Mouse (Mus musculus): ENCODE results near the gene Trappc10.

The Trappc10 gene

GRCm38 (mm10) chr10:78258142-78258675 is 13.8 kb upstream of the Trappc10 start:
- DNase-seq (ENCODE audit: low spot score): no peak

- no peak for DNase-seq (ENCODE audit: low spot score)
These were observed 11.2 kb upstream of the Trappc10 start for GRCm38 (mm10) chr10:78255646-78256059.

GRCm38 (mm10) chr10:78247206-78247605 is 2.8 kb upstream of the Trappc10 start:
- no peak for DNase-seq (ENCODE audit: low spot score)

- DNase-seq (ENCODE audit: low spot score): no peak
These were observed 2.3 kb upstream of the Trappc10 start for GRCm38 (mm10) chr10:78246725-78247124.

- DNase-seq (ENCODE audit: low spot score): no peak
These were observed 745 bp upstream of the Trappc10 start for GRCm38 (mm10) chr10:78245225-78245547.

- DNase-seq (ENCODE audit: low spot score): no peak
These were observed 393 bp downstream of the Trappc10 start for GRCm38 (mm10) chr10:78244058-78244437.

GRCm38 (mm10) chr10:78238926-78239325 is 5.5 kb downstream of the Trappc10 start:
- no peak for DNase-seq (ENCODE audit: low spot score)

- no peak for DNase-seq (ENCODE audit: low spot score)
These were observed 6.1 kb downstream of the Trappc10 start for GRCm38 (mm10) chr10:78238297-78238696.

- no peak for DNase-seq (ENCODE audit: low spot score)
These were observed 6.6 kb downstream of the Trappc10 start for GRCm38 (mm10) chr10:78237809-78238208.

GRCm38 (mm10) chr10:78236885-78237629 is 7.4 kb downstream of the Trappc10 start:
- no peak for DNase-seq (ENCODE audit: low spot score)

GRCm38 (mm10) chr10:78233756-78234155 is 10.7 kb downstream of the Trappc10 start:
- no peak for DNase-seq (ENCODE audit: low spot score)

- no peak for DNase-seq (ENCODE audit: low spot score)
These were observed 11.3 kb downstream of the Trappc10 start for GRCm38 (mm10) chr10:78233161-78233560.

- no peak for DNase-seq (ENCODE audit: low spot score)
These were observed 12.0 kb downstream of the Trappc10 start for GRCm38 (mm10) chr10:78232301-78232980.

GRCm38 (mm10) chr10:78228560-78228928 is 15.9 kb downstream of the Trappc10 start:
- no peak for DNase-seq (ENCODE audit: low spot score)

GRCm38 (mm10) chr10:78227875-78228559 is 16.4 kb downstream of the Trappc10 start:
- DNase-seq (ENCODE audit: low spot score): no peak

GRCm38 (mm10) chr10:78224136-78224535 is 20.3 kb downstream of the Trappc10 start:
- DNase-seq (ENCODE audit: low spot score): no peak

GRCm38 (mm10) chr10:78222908-78223307 is 21.5 kb downstream of the Trappc10 start:
- no peak for DNase-seq (ENCODE audit: low spot score)

GRCm38 (mm10) chr10:78221315-78221714 is 23.1 kb downstream of the Trappc10 start:
- DNase-seq (ENCODE audit: low spot score): no peak

- DNase-seq (ENCODE audit: low spot score): no peak
These were observed 24.9 kb downstream of the Trappc10 start for GRCm38 (mm10) chr10:78219528-78219927.

- no peak for DNase-seq (ENCODE audit: low spot score)
These were observed 25.9 kb downstream of the Trappc10 start for GRCm38 (mm10) chr10:78218576-78218975.

- DNase-seq (ENCODE audit: low spot score): no peak
These were observed 27.9 kb downstream of the Trappc10 start for GRCm38 (mm10) chr10:78216376-78217083.

GRCm38 (mm10) chr10:78214371-78214770 is 30.1 kb downstream of the Trappc10 start:
- no peak for DNase-seq (ENCODE audit: low spot score)
